Mouse (Mus musculus): ENCODE data around the gene Kif21b.

GRCm38 (mm10) chr1:136160297-136160696, 29.1 kb downstream of the Kif21b start:
- TF ChIP-seq POLR2A (IDR thresholded peaks at IDR 0.05; ENCODE audit: borderline replicate concordance, insufficient read depth, low read length) (no peak), CTCF (IDR thresholded peaks at IDR 0.05; ENCODE audit: borderline replicate concordance, insufficient read depth, low read depth, low read length) (no peak)
